Mouse (Mus musculus) heart, postnatal 0 days (tissue): ENCODE measurements around the gene Kctd17.

Experiments
- CTCF ChIP-seq: IDR thresholded peaks from 2 replicates; pipeline ENCODE4 v1.5.1; 2016; ENCODE audit warnings: antibody characterized with exemption, control low read depth, low read depth
- EP300 ChIP-seq: IDR thresholded peaks from 2 replicates; pipeline ENCODE4 v1.6.1; 2016; ENCODE audit warnings: antibody characterized with exemption, low read depth

DNA sequence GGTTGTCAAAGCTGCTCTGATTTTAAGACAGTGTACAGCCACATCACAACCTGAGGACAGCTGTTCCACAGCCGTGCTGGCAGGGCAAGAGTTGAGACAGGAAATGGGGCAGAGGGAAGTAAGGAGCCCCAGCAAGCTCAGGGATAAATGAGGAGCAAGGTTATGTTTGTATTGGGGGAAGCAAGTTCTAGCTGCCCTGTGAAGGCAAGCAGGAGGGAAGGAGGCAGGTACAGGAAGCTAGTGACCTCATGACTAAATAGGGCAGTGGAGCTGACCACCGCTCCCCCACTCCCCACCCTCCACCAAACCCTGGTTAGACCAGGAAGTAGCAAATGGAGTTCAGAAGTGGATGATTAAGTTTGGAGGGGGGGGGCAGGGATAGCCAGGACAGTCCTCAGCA lies 52.6 kb downstream of the Kctd17 start:
- TF ChIP-seq CTCF (no peak), EP300 (no peak)
